Mouse (Mus musculus) Patski (cell line): ENCODE results near the gene Chid1. TPM values are rescaled to one million over a fixed set of nuclear protein-coding genes. Genes with fewer than 3 reads are reported as not detected.

ENCODE experiments used
- ATAC-seq: fragments of 100-300 bp; one replicate; pipeline ENCODE4 v1.8.0; 2021
- CTCF ChIA-PET: fragments of 350-600 bp; sonication (Branson Sonifier 250); formaldehyde crosslinking; loops from one replicate; lab custom pipeline; 2022; ENCODE audit warnings: inconsistent platforms; lab: Charles Lee
- POLR2A ChIA-PET: fragments of 350-600 bp; sonication (Branson Sonifier 250); formaldehyde crosslinking; loops from one replicate; lab custom pipeline; 2022; ENCODE audit warnings: antibody characterized with exemption, inconsistent platforms; lab: Charles Lee
- DNase-seq: peaks from one replicate; pipeline ENCODE4 v3.0.0-alpha.2; 2011; ENCODE audit warnings: low read depth, low spot score
- H3K27me3 ChIP-seq: fragments of 371-371 bp; one replicate; pipeline ENCODE4 v1.5.1; 2021
- CTCF ChIP-seq: fragments of 100-300 bp; IDR thresholded peaks from one replicate; pipeline ENCODE4 v1.5.1; 2021
- in situ Hi-C: fragments of 300-500 bp; cut with MboI; formaldehyde crosslinking; loops from 3 replicates; pipeline ENCODE4 v1.11.1; 2018; ENCODE audit warnings: low pct_unique_long_range_greater_than_20kb, mixed read lengths
- polyA plus RNA-seq: library from polyadenylated mRNA; unstranded; gene quantifications from one replicate; pipeline ENCODE4 v1.2.3, GENCODE M21; 2021

Chid1 gene
- polyA plus RNA-seq, 1 experiment from 2014 or later, result 41.6 TPM

- in situ Hi-C loops, result no loop called here
- POLR2A ChIA-PET, result interaction anchor here (1.0 kb wide), 1 partner anchor 45 kb away, joined by 3 read pairs; no protein-coding TSS in a partner anchor
- CTCF ChIA-PET, result interaction anchor here (1.2 kb wide), 1 partner anchor 29 kb away, joined by 3 read pairs; no protein-coding TSS in a partner anchor
- DNase-seq (no peak), ATAC-seq (no peak)
- no peaks in the 10 kb centered on the region for H3K27me3 ChIP-seq
- TF ChIP-seq CTCF, result no peak
Measured at GRCm38 (mm10) chr7:141518296-141518695, 21.4 kb downstream of the Chid1 start.

DNA sequence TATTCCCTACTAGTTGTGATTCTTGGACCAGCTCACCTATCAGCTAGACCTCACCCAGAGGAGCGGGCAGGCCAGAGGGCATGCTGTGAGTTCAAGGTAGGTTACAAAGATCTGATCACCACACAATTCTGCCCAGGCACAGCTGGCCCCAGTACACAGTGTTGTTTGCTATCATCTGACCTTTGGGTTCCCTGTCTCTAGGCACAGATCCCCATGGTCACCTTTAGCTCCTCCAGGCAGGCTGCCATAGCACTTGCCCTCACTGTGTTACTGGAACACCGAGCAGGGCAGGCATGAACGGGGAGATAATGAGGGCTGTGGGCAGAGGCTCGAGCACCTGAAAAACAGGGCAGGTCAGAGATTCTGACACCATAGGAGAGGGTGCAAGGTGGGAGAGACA is 22.0 kb downstream of the Chid1 start:
- TF ChIP-seq CTCF, result no peak
- in situ Hi-C loops, result no loop called here
- POLR2A ChIA-PET, result no interaction called here
- H3K27me3 ChIP-seq, result no peaks in the 10 kb centered on the region
- DNase-seq (no peak), ATAC-seq (no peak)
- CTCF ChIA-PET, result interaction anchor here (0.8 kb wide), 1 partner anchor 37 kb away, joined by 4 read pairs; no protein-coding TSS in a partner anchor

GRCm38 (mm10) chr7:141510681-141511191 is 28.9 kb downstream of the Chid1 start:
- in situ Hi-C loops, result no loop called here
- DNase-seq, result no peak
- CTCF ChIA-PET, result interaction anchor here (1.4 to 1.5 kb wide), 3 partner anchors 11 to 160 kb away, joined by 3 to 4 read pairs (median 4); no protein-coding TSS in a partner anchor
- ATAC-seq, result no peak
- no peaks in the 10 kb centered on the region for H3K27me3 ChIP-seq
- no peak for TF ChIP-seq CTCF
- POLR2A ChIA-PET, result no interaction called here

- H3K27me3 ChIP-seq, result no peaks in the 10 kb centered on the region
- DNase-seq (no peak), ATAC-seq (no peak)
- POLR2A ChIA-PET, result no interaction called here
- in situ Hi-C loops, result no loop called here
- CTCF ChIA-PET, result interaction anchor here (0.8 to 1.4 kb wide), 2 partner anchors 11 to 21 kb away, joined by 3 read pairs; no protein-coding TSS in a partner anchor
- no peak for TF ChIP-seq CTCF
Measured at GRCm38 (mm10) chr7:141510196-141510595, 29.5 kb downstream of the Chid1 start.

DNA sequence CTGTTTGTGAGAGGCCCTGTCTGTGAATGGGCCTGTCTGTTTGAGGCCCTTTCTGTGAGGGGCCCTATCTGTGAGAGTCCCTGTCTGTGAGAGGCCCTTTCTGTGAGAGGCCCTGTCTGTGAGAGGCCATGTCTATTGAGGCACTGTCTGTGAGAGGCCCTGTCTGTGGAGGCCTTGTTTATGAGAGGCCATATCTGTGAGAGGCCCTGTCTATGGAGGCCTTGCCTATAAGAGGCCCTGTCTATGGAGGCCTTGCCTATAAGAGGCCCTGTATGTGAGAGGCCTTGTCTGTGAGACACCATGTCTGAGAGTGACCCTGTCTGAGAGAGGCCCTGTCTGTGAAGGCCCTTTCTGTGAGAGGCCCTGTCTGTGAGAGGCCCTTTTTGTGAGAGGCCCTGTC is 31.5 kb downstream of the Chid1 start:
- DNase-seq (no peak), ATAC-seq (no peak)
- TF ChIP-seq CTCF, result no peak
- in situ Hi-C loops, result no loop called here
- CTCF ChIA-PET, result no interaction called here
- POLR2A ChIA-PET, result no interaction called here
- no peaks in the 10 kb centered on the region for H3K27me3 ChIP-seq

GRCm38 (mm10) chr7:141506278-141506677 is 33.4 kb downstream of the Chid1 start:
- in situ Hi-C loops, result no loop called here
- DNase-seq, result no peak
- ChIA-PET POLR2A (no interaction called here), CTCF (no interaction called here)
- no peak for TF ChIP-seq CTCF
- no peaks in the 10 kb centered on the region for H3K27me3 ChIP-seq
- ATAC-seq, result no peak

DNA sequence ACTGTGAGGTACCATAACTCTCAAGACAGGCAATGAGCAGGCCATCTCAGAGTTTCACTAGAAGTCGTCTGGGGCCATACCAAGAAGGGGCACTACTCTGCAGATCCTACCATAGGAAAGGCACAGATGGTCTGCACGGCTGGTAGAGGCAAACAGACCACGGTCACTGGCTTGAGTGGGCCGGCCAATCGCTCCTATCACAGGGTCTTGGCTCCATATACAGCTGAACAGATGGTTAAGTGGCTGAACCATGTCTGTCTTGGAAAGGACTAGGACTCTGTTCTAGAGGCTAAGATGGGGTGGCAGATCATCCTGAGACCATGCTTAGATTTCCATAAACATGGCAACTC is 37.1 kb downstream of the Chid1 start:
- ChIA-PET CTCF (interaction anchor here (1.0 to 1.8 kb wide), 4 partner anchors 11 to 168 kb away, joined by 3 read pairs; no protein-coding TSS in a partner anchor), POLR2A (no interaction called here)
- no peaks in the 10 kb centered on the region for H3K27me3 ChIP-seq
- in situ Hi-C loops, result no loop called here
- DNase-seq, result no peak
- no peak for ATAC-seq
- no peak for TF ChIP-seq CTCF

GRCm38 (mm10) chr7:141501820-141502555 is 37.7 kb downstream of the Chid1 start:
- DNase-seq (no peak), ATAC-seq (no peak)
- ChIA-PET POLR2A (no interaction called here), CTCF (interaction anchor here (1.0 to 1.2 kb wide), 3 partner anchors 11 to 21 kb away, joined by 3 read pairs; no protein-coding TSS in a partner anchor)
- no peak for TF ChIP-seq CTCF
- no peaks in the 10 kb centered on the region for H3K27me3 ChIP-seq
- in situ Hi-C loops, result no loop called here

- DNase-seq (no peak), ATAC-seq (no peak)
- POLR2A ChIA-PET, result no interaction called here
- TF ChIP-seq CTCF, result no peak
- CTCF ChIA-PET, result interaction anchor here (1.1 kb wide), 1 partner anchor 17 kb away, joined by 3 read pairs; no protein-coding TSS in a partner anchor
- in situ Hi-C loops, result no loop called here
- H3K27me3 ChIP-seq, result no peaks in the 10 kb centered on the region
Measured at GRCm38 (mm10) chr7:141497600-141497999, 42.1 kb downstream of the Chid1 start.

GRCm38 (mm10) chr7:141495940-141496339 is 43.7 kb downstream of the Chid1 start:
- ChIA-PET CTCF (interaction anchor here (1.3 kb wide), 1 partner anchor 30 kb away, joined by 4 read pairs; no protein-coding TSS in a partner anchor), POLR2A (no interaction called here)
- TF ChIP-seq CTCF, result no peak
- no peaks in the 10 kb centered on the region for H3K27me3 ChIP-seq
- no peak for ATAC-seq
- in situ Hi-C loops, result no loop called here
- no peak for DNase-seq

- in situ Hi-C loops, result no loop called here
- DNase-seq (no peak), ATAC-seq (no peak)
- CTCF ChIA-PET, result interaction anchor here (1.3 kb wide), 1 partner anchor 31 kb away, joined by 4 read pairs; no protein-coding TSS in a partner anchor
- no peak for TF ChIP-seq CTCF
- H3K27me3 ChIP-seq, result no peaks in the 10 kb centered on the region
- POLR2A ChIA-PET, result interaction anchor here (1.5 kb wide), 1 partner anchor 10 kb away, joined by 4 read pairs; no protein-coding TSS in a partner anchor
Measured at GRCm38 (mm10) chr7:141495379-141495778, 44.3 kb downstream of the Chid1 start.
